Mouse (Mus musculus): ENCODE results near the gene Fos. TPM values are rescaled to one million over a fixed set of nuclear protein-coding genes. Genes with fewer than 3 reads are reported as not detected.

The Fos gene
- polyA plus RNA-seq, 1 experiment from 2014 or later, result 23.2 TPM

DNA sequence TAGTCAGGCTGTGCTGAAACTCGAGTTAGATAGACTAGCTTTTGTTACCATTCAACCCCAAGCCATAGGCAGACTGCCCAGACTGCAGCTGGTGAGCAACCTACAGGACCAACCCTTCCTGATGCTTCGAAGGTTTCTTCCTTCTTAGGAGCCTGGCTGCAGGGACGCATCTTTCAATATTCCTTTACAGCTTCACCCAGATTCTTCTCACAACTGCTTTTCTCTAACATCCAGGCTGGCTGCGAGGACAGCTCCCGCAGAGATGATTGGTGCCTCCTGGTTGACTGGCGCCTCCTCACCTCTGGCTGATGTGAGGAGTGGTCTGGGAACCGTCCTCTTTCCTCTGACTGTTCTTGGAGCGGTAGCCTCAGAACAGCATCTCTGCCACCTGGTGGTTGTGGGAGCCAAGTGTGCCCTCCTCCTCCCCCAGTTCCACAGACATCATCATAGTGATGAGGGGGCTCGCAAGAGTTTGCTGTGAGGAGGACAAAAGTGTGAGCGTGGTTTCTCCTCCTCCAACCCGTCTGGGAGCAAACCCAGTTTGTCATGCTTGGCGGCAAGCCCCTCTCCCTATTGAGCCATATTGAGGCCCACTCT, 14.0 kb downstream of the Fos start:
- H3K27me3 ChIP-seq (ENCODE audit: control insufficient read depth, insufficient read depth, low read length), result no peaks in the 10 kb centered on the region

DNA sequence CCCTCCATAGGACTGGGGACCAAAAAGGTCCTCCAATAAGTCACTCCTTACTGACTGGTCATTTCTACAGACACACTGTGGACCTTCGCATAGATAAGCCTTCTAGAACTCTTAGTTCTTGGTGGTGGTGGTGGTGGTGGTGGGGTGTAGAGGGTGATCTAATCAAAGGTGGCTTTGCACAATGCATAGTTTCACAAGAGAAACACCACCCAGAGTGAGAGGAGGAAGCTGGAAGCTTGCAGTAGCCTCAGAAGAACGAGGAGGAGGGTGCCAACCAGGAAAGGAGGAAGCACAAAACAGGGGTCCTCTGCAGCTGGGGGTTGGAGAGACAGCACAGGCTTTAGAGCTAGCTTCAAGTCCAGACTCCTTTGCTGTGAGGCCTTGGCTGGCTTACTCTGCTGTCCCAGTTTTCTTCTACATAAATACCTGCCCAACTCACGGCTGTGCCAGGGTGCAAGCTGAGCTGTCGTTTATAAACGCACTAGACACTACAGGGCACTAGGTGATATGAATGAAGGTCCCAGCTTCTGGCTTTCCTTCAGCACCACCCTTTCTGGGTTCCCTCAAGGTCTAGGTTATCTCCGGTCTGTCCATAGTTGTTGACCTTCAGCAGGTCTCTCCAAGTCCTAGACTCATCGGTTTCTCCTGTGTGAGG, 15.7 kb downstream of the Fos start:
- Histone ChIP-seq H3K4me3 (ENCODE audit: low read depth, low read length) (no peak overlapping the region), H3K27ac (replicated peaks) (peak overlapping the region; percentile 56; the same call in 1 of the 2 replicates), H3K4me1 (replicated peaks; ENCODE audit: control insufficient read depth, insufficient read depth) (no peaks in the 10 kb centered on the region), H3K4me2 (replicated peaks; ENCODE audit: low read depth) (no peak overlapping the region), H3K9me3 (ENCODE audit: control insufficient read depth, low read length) (no peaks in the 10 kb centered on the region), H3K27me3 (ENCODE audit: control insufficient read depth, insufficient read depth, low read length) (no peaks in the 10 kb centered on the region), H3K36me3 (ENCODE audit: control insufficient read depth, insufficient read depth, low read length) (no peaks in the 10 kb centered on the region), H3K9ac (ENCODE audit: low read length) (no peak overlapping the region; the same call in 1 of the 2 replicates)
- TF ChIP-seq EP300 (optimal IDR thresholded peaks at IDR 0.05), result no peak
- TF ChIP-seq CTCF (IDR thresholded peaks at IDR 0.05; ENCODE audit: low read depth), result no peak
- ATAC-seq (ENCODE audit: low FRiP score, low TSS enrichment) (no peak), DNase-seq (ENCODE audit: low spot score) (no peak)
- 63% methylated on average over 7 of the region's 7 CpGs for WGBS

More for the DNA sequence above, 14.0 kb downstream of the Fos start:
- H3K4me1 ChIP-seq (replicated peaks; ENCODE audit: control insufficient read depth, insufficient read depth), result no peaks in the 10 kb centered on the region
- peak overlapping the region; percentile 71 for H3K4me3 ChIP-seq (ENCODE audit: low read depth, low read length)
- H3K36me3 ChIP-seq (ENCODE audit: control insufficient read depth, insufficient read depth, low read length), result no peaks in the 10 kb centered on the region
- no peaks in the 10 kb centered on the region for H3K9me3 ChIP-seq (ENCODE audit: control insufficient read depth, low read length)
- WGBS, result 2% methylated on average over 12 of the region's 12 CpGs
- peak overlapping the region; percentile 45 for H3K9ac ChIP-seq (ENCODE audit: low read length)
- H3K4me2 ChIP-seq (replicated peaks; ENCODE audit: low read depth), result peak overlapping the region; percentile 84
- peak overlapping the region; percentile 67; the same call in 1 of the 2 replicates for H3K27ac ChIP-seq (replicated peaks)
- DNase-seq (ENCODE audit: low spot score) (peak; percentile 78), ATAC-seq (ENCODE audit: low FRiP score, low TSS enrichment) (no peak)
- TF ChIP-seq EP300 (optimal IDR thresholded peaks at IDR 0.05) (no peak), CTCF (IDR thresholded peaks at IDR 0.05; ENCODE audit: low read depth) (peak; percentile 91)

DNA sequence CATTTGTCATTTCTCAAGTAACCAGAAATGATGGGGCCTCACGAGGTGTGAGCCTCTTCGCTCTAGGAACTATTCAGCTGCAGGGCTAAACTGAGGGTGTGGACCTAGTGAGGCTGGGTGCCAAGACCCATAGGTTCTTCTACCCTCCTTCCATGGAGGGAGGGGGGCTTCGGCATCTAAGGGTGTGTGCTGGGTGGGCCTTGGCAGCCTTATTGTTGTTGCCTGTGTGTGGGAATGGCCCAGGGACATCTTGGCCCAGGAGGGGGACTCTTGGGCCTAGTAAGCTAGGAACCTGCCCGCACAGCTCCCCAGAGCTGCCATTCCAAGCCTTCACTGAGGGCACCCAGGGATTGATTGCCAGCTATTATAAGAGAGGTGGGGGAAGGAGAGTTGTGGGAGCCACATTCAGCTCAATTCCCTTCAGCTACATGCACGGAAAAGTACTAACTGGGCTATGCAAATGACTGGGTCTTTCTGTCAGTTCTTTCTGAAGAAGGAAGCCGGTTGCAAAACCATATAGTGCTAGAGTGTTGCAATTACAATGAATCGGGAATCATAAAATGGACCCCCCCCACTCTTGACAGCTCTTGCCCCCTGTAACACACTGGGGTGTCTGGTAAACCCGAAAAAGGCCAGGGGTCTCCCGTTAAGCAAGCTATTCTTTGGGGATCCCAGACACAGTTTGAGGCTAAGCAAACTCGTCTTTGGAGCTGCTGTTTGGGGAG, 16.6 kb downstream of the Fos start:
- Histone ChIP-seq H3K4me1 (replicated peaks; ENCODE audit: control insufficient read depth, insufficient read depth) (no peaks in the 10 kb centered on the region), H3K36me3 (ENCODE audit: control insufficient read depth, insufficient read depth, low read length) (no peaks in the 10 kb centered on the region), H3K9me3 (ENCODE audit: control insufficient read depth, low read length) (no peaks in the 10 kb centered on the region), H3K4me3 (ENCODE audit: low read depth, low read length) (no peak overlapping the region), H3K27me3 (ENCODE audit: control insufficient read depth, insufficient read depth, low read length) (no peaks in the 10 kb centered on the region), H3K27ac (replicated peaks) (peak overlapping the region; percentile 56; the same call in 1 of the 2 replicates), H3K4me2 (replicated peaks; ENCODE audit: low read depth) (no peak overlapping the region), H3K9ac (ENCODE audit: low read length) (no peak overlapping the region)
- no peak for ATAC-seq (ENCODE audit: low FRiP score, low TSS enrichment)
- no peak for DNase-seq (ENCODE audit: low spot score)
- WGBS, result 68% methylated on average over 10 of the region's 10 CpGs
- TF ChIP-seq CTCF (IDR thresholded peaks at IDR 0.05; ENCODE audit: low read depth), result no peak
- no peak for TF ChIP-seq EP300 (optimal IDR thresholded peaks at IDR 0.05)

DNA sequence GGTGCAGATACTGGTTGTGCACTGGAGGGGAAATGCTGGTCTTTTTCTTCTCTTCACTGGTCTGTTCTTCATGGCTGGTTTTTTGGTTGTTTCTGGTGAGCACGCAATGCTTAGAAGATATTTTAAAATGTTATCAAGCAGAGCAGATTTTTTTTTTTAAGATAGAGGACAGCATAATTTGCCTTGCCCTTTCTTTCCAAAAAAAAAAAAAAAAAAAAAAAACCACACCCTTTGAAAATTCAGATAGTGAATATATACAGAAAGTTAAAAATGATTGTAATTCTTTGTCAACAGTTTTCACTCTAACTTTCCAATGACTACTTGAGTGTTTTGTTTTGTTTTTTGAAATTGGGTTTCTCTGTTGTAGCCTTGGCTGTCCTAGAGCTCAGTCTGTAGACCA, 17.3 kb downstream of the Fos start:
- DNase-seq (ENCODE audit: low spot score) (no peak), ATAC-seq (ENCODE audit: low FRiP score, low TSS enrichment) (no peak)
- no peak overlapping the region for H3K4me2 ChIP-seq (replicated peaks; ENCODE audit: low read depth)
- WGBS, result 84% methylated on average over 1 of the region's 1 CpGs
- H3K9me3 ChIP-seq (ENCODE audit: control insufficient read depth, low read length), result no peaks in the 10 kb centered on the region
- H3K4me1 ChIP-seq (replicated peaks; ENCODE audit: control insufficient read depth, insufficient read depth), result no peaks in the 10 kb centered on the region
- H3K27me3 ChIP-seq (ENCODE audit: control insufficient read depth, insufficient read depth, low read length), result no peaks in the 10 kb centered on the region
- H3K36me3 ChIP-seq (ENCODE audit: control insufficient read depth, insufficient read depth, low read length), result no peaks in the 10 kb centered on the region
- no peak overlapping the region for H3K9ac ChIP-seq (ENCODE audit: low read length)
- H3K4me3 ChIP-seq (ENCODE audit: low read depth, low read length), result no peak overlapping the region
- H3K27ac ChIP-seq (replicated peaks), result no peak overlapping the region
- TF ChIP-seq EP300 (optimal IDR thresholded peaks at IDR 0.05), result no peak
- TF ChIP-seq CTCF (IDR thresholded peaks at IDR 0.05; ENCODE audit: low read depth), result no peak

DNA sequence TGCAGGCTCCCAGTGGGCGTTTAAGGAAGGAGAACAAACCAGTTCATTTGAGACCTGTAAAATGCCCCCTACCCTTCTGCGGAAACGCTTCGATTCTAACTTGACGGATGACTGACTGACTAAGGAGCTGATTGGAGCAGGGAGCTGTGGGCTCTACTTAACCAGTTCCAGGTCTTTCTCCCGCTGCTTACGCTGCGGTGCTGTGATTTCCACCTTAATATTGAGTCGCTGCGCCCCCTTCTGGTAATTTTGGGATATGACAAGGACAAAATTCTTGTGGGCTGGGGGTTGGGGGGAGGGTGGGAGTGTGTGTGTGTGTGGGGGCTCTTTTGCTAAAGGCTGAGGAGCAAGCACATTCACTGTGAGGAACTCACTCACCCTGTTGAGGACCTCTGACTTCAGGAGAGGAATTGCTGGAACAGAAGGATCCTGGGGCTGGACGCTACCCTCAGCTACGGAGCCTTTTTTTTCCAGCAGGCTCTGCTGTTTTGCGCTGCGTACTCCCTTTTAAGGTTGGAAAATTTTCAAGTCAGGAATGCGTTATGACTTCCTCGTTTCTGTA, 18.5 kb downstream of the Fos start:
- H3K4me1 ChIP-seq (replicated peaks; ENCODE audit: control insufficient read depth, insufficient read depth), result no peaks in the 10 kb centered on the region
- no peak overlapping the region for H3K27ac ChIP-seq (replicated peaks)
- no peak overlapping the region; the same call in 1 of the 2 replicates for H3K4me3 ChIP-seq (ENCODE audit: low read depth, low read length)
- H3K4me2 ChIP-seq (replicated peaks; ENCODE audit: low read depth), result peak overlapping the region; percentile 31
- no peak for TF ChIP-seq EP300 (optimal IDR thresholded peaks at IDR 0.05)
- TF ChIP-seq CTCF (IDR thresholded peaks at IDR 0.05; ENCODE audit: low read depth), result peak; percentile 87
- H3K27me3 ChIP-seq (ENCODE audit: control insufficient read depth, insufficient read depth, low read length), result no peaks in the 10 kb centered on the region
- DNase-seq (ENCODE audit: low spot score), result peak; percentile 69
- no peaks in the 10 kb centered on the region for H3K9me3 ChIP-seq (ENCODE audit: control insufficient read depth, low read length)
- H3K36me3 ChIP-seq (ENCODE audit: control insufficient read depth, insufficient read depth, low read length), result no peaks in the 10 kb centered on the region
- no peak overlapping the region for H3K9ac ChIP-seq (ENCODE audit: low read length)
- peak; percentile 67 for ATAC-seq (ENCODE audit: low FRiP score, low TSS enrichment)
- WGBS, result 18% methylated on average over 16 of the region's 16 CpGs
